Mouse (Mus musculus): ENCODE measurements around the gene Hoxd12. TPM values are rescaled to one million over a fixed set of nuclear protein-coding genes. Genes with fewer than 3 reads are reported as not detected.

Hoxd12 gene
- polyA plus RNA-seq, 1 experiment from 2014 or later: not detected

GRCm38 (mm10) chr2:74711721-74712621, 37.2 kb downstream of the Hoxd12 start, which contains the start of the genes Hoxd3 and Hoxd4:
Gene Hoxd3 (plus strand): TSS chr2:74711927.
Gene Hoxd4 (plus strand): TSS chr2:74711929.
- Histone ChIP-seq H3K9ac (no peak within 1 kb of the TSS), H3K27me3 (replicated peaks) (peaks cover 95% of the 10 kb centered on the region), H3K4me1 (peaks cover 6% of the 10 kb centered on the region), H3K27ac (no peak within 1 kb of the TSS), H3K4me3 (peak within 1 kb of the TSS; percentile 19), H3K36me3 (replicated peaks) (no peaks in the 10 kb centered on the region), H3K9me3 (no peaks in the 10 kb centered on the region), H3K4me2 (peak within 1 kb of the TSS; percentile 35)
- WGBS: under 1% methylated on average over 65 of the region's 65 CpGs
- ATAC-seq (replicated peaks): no peak

DNA sequence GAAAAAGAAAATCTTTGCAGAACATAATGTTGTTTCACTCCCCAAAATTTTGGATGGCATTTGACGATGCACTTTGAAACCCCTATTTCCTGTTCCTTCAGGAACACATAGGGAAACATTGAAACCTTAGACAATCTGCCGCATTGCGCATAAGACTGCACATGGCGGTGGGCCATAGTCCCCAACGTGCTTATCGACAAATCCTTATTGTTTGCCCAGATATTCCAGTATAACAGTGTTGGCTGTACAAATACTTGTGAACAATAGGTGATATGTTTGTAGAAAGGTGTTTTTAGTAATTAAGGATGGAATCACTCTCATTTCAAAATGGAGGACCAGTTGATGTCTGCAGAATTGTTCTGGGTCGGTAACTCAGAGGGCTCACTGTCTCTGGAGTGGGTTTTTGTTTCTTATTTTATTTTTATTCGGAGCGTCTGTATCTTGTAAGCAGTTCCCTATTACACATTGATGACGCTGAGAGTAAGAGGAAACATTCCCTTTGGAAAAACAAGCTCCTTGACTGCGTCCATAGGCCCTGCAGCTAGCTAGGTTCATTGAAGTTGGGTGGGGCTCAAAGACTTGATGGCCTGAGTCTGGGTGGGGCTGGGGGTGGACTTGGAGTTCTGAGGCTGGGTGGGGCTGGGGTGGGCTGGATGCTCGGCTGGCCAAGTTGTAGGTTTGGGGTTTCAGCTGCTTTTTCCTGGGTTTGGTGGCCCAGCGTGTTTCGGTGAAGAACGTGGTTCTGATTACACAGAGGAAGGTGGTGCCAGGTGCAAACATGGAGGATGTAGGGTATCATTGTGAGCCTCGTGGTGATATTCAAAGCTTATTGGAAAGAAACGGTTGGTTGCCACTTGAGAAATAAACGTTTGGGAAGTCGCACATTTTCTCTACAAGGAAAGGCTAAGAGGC, 38.7 kb downstream of the Hoxd12 start:
- Histone ChIP-seq H3K4me3 (no peak overlapping the region), H3K4me1 (peaks cover 6% of the 10 kb centered on the region), H3K9me3 (no peaks in the 10 kb centered on the region), H3K36me3 (replicated peaks) (no peaks in the 10 kb centered on the region), H3K4me2 (no peak overlapping the region), H3K9ac (no peak overlapping the region), H3K27me3 (replicated peaks) (peaks cover 96% of the 10 kb centered on the region), H3K27ac (no peak overlapping the region)
- no peak for ATAC-seq (replicated peaks)
- 4% methylated on average over 19 of the region's 19 CpGs for WGBS

DNA sequence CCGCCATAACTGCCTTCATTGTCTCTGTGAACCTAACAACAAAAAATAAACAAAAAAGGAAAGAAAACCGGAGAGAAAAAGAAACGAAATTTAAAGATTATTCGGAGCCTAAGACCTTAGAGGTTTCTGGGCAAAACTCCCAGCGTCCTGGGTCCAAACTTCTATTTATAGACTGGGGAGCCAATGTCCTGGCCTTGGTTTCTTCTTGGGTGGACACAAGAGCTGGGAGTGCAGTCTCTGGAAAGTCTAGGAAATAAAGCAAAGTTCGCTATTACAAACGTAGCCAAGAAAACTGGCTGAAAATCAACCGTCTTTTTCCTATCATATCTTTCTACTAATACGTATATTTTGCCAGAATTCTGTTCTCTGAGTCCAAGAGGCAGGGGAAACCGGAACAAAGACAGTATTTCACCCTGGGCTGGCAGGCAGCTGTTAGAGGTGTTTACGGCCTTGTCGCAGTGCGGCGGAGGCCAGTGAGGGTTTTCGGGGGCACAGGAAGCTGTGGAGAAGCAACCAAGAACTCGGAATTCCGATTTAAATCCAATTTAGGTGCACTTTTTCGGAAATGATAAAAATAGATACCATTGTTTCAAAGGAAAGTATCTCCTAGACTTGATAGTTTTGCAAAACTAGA, 39.5 kb downstream of the Hoxd12 start:
- Histone ChIP-seq H3K4me2 (no peak overlapping the region), H3K9ac (no peak overlapping the region), H3K36me3 (replicated peaks) (no peaks in the 10 kb centered on the region), H3K4me3 (no peak overlapping the region), H3K4me1 (peaks cover 6% of the 10 kb centered on the region), H3K9me3 (no peaks in the 10 kb centered on the region), H3K27ac (no peak overlapping the region), H3K27me3 (replicated peaks) (peaks cover 96% of the 10 kb centered on the region)
- ATAC-seq (replicated peaks): no peak
- 2% methylated on average over 18 of the region's 18 CpGs for WGBS

- no peak for ATAC-seq (replicated peaks)
- no peaks in the 10 kb centered on the region for H3K9me3 ChIP-seq
- H3K27ac ChIP-seq: no peak overlapping the region
- under 1% methylated on average over 14 of the region's 14 CpGs for WGBS
- peaks cover 96% of the 10 kb centered on the region for H3K27me3 ChIP-seq (replicated peaks)
- no peak overlapping the region for H3K4me3 ChIP-seq
- no peaks in the 10 kb centered on the region for H3K36me3 ChIP-seq (replicated peaks)
- H3K4me2 ChIP-seq: no peak overlapping the region
- H3K9ac ChIP-seq: no peak overlapping the region
- peaks cover 6% of the 10 kb centered on the region for H3K4me1 ChIP-seq
Observed at GRCm38 (mm10) chr2:74714881-74715280, 40.1 kb downstream of the Hoxd12 start.

DNA sequence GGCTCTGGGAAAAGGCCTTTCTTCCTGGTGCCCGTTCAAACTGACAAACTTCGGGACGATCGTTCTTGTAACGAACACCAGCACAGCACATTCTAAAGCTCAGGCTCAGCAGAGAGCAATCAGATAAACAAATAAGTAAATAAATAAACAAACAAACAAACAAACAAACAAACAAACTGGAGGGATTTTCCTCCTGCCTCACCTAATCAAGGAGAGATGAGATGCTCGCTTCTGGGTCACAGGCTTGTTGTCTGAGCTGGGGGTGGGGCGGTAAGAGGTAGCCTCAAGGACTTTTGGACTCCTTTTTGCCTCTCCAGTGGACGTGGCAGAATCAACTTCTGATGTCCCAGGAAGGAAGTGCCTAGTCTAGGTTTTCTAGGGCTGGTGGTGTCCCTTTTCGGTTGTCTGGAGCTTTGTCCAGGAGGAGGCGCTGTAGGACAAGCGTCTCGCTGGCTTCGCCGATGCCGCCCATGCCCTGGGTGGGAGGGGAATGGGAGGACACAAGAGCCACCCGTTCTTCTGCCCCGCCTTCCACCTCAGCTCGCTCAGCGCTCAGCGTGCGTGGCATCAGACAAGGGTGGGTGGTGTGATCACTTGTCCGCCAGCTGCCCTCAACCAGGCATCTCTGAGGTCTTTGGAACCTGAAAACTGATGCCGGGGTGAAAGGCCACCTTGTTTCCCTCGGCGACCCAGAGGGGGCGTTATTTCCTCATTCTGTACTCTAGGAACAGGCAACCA, 40.9 kb downstream of the Hoxd12 start:
- H3K27me3 ChIP-seq (replicated peaks): peaks cover 96% of the 10 kb centered on the region
- H3K36me3 ChIP-seq (replicated peaks): no peaks in the 10 kb centered on the region
- no peak overlapping the region for H3K9ac ChIP-seq
- no peak; the same call in 1 of the 2 replicates for ATAC-seq (replicated peaks)
- H3K27ac ChIP-seq: no peak overlapping the region
- H3K4me2 ChIP-seq: peak overlapping the region; percentile 39
- H3K9me3 ChIP-seq: no peaks in the 10 kb centered on the region
- WGBS: 2% methylated on average over 26 of the region's 26 CpGs
- no peak overlapping the region for H3K4me3 ChIP-seq
- H3K4me1 ChIP-seq: peaks cover 6% of the 10 kb centered on the region

- H3K4me3 ChIP-seq: no peak overlapping the region
- H3K4me2 ChIP-seq: no peak overlapping the region
- no peaks in the 10 kb centered on the region for H3K9me3 ChIP-seq
- 6% methylated on average over 2 of the region's 2 CpGs for WGBS
- H3K27me3 ChIP-seq (replicated peaks): peaks cover 99% of the 10 kb centered on the region
- H3K9ac ChIP-seq: no peak overlapping the region
- H3K36me3 ChIP-seq (replicated peaks): no peaks in the 10 kb centered on the region
- no peak overlapping the region for H3K27ac ChIP-seq
- H3K4me1 ChIP-seq: no peaks in the 10 kb centered on the region
- no peak for ATAC-seq (replicated peaks)
Observed at GRCm38 (mm10) chr2:74720384-74720783, 45.6 kb downstream of the Hoxd12 start.

DNA sequence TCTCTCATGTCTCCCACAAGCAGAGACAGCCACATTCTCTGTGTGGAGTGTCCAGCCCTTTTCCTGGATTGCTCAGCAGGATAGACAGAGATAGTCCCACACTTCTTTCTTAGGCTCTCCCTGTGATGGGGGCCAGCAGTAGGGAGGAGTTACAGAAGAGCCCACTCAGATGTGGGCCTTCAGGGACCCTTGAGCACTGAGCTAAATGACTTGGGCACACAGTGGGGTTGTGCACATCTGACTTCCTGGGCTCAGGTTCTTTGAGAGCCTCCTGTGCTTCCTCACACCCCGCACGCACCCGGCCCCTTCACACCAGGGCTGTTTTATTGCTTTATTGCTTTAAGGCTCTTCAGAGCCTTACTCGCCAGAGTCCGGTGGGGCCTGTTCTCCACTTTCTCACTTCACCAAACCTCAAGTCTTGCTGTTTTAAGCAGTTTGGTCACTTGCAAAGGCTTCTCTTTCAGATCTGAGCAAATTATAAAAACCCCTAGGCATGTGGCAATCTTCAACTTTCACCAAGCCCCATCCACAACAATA, 46.2 kb downstream of the Hoxd12 start:
- ATAC-seq (replicated peaks): no peak
- no peaks in the 10 kb centered on the region for H3K4me1 ChIP-seq
- no peak overlapping the region for H3K4me3 ChIP-seq
- no peak overlapping the region for H3K4me2 ChIP-seq
- no peaks in the 10 kb centered on the region for H3K36me3 ChIP-seq (replicated peaks)
- H3K27ac ChIP-seq: no peak overlapping the region
- peaks cover 99% of the 10 kb centered on the region for H3K27me3 ChIP-seq (replicated peaks)
- no peaks in the 10 kb centered on the region for H3K9me3 ChIP-seq
- no peak overlapping the region for H3K9ac ChIP-seq
- WGBS: 2% methylated on average over 5 of the region's 5 CpGs

DNA sequence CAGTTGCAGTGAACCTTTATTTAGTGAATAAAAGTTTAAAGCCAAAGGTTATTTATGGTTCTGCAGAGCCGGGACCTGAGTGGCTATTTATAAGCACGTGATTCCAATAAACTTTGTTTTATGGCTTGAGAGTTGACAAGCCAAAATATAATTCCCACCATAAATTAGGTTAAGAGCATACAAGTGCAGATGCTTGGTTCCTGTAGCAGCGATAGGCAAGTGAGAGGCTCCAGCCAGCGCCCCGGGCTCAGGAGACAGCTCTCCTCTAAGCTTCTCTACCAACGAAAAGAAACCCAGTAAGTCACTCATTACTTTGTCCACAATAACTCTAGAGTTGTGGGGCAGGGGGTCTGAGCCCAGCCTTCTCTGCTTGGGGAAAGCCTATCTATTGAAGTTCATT, 47.1 kb downstream of the Hoxd12 start:
- H3K9me3 ChIP-seq: no peaks in the 10 kb centered on the region
- no peak overlapping the region for H3K4me3 ChIP-seq
- no peak overlapping the region for H3K4me2 ChIP-seq
- no peaks in the 10 kb centered on the region for H3K36me3 ChIP-seq (replicated peaks)
- WGBS: 5% methylated on average over 6 of the region's 6 CpGs
- H3K27me3 ChIP-seq (replicated peaks): peaks cover 99% of the 10 kb centered on the region
- ATAC-seq (replicated peaks): no peak
- H3K4me1 ChIP-seq: 0 out of 2 replicates have a peak, but pooled peaks cover 2% of the 10 kb centered on the region
- H3K27ac ChIP-seq: no peak overlapping the region
- H3K9ac ChIP-seq: no peak overlapping the region

DNA sequence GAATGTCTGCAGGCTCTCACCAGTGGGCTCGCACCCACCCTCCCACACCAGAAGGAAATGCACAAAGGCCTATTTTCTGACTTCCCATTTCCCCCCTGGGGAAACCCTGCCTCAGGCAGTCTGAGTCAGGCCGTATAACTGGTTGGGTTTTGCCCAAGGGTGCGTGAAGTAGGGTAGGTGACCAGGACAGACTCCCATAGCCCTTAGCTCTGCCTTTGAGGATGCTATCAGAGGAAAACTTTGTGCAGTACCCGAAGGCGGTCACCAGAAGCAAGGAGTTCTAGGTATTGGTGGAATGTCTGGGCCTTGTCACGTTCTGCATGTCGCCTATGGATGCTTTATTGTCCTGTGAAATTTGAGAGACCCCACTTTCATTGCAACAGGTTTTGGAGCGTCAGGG, 48.1 kb downstream of the Hoxd12 start:
- Histone ChIP-seq H3K4me3 (no peak overlapping the region), H3K4me1 (0 out of 2 replicates have a peak, but pooled peaks cover 3% of the 10 kb centered on the region), H3K9ac (no peak overlapping the region), H3K27ac (no peak overlapping the region), H3K9me3 (no peaks in the 10 kb centered on the region), H3K27me3 (replicated peaks) (peaks cover 99% of the 10 kb centered on the region), H3K36me3 (replicated peaks) (no peaks in the 10 kb centered on the region), H3K4me2 (no peak overlapping the region)
- 4% methylated on average over 8 of the region's 8 CpGs for WGBS
- ATAC-seq (replicated peaks): no peak

DNA sequence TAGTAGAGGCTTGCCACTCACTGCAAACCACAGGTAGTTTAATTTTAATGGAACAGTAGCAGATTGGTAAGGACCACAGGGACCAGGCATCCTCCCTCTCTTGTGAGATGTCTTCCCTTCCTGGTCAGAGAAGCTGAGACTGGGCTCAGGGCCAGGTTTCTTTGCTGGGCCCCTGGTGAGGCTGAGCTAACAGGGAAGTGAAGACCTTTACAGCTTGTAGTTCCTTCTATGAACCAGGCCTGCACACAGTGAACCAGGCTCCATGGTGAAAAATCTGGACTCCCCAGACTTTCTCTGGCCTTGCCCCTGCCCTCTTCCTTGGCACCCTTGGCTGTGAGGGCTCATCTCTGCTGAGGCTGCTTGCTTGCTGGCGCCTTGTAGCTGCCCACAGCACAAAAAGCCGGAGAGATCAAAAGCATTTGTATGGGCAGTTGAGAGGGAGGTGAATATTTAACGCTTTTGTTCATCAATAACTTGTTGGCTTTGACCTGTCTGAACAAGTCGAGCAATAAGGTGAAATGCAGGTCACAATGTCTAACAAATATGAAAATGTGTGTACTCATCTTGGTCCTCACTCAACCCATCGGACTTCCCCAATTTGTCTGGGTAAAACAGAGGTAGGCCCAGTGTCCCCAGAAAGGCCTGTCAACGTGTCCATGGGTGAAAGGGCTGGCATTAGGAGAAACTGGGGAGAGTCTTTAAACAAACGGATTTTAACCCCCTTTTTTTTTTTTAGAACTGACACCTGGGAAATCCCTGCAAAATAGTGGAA, 49.6 kb downstream of the Hoxd12 start:
- Histone ChIP-seq H3K4me3 (no peak overlapping the region), H3K9ac (no peak overlapping the region), H3K4me2 (no peak overlapping the region), H3K27ac (no peak overlapping the region), H3K27me3 (replicated peaks) (peaks cover 99% of the 10 kb centered on the region), H3K4me1 (0 out of 2 replicates have a peak, but pooled peaks cover 3% of the 10 kb centered on the region), H3K9me3 (no peaks in the 10 kb centered on the region), H3K36me3 (replicated peaks) (no peaks in the 10 kb centered on the region)
- ATAC-seq (replicated peaks): no peak
- WGBS: 7% methylated on average over 7 of the region's 7 CpGs

DNA sequence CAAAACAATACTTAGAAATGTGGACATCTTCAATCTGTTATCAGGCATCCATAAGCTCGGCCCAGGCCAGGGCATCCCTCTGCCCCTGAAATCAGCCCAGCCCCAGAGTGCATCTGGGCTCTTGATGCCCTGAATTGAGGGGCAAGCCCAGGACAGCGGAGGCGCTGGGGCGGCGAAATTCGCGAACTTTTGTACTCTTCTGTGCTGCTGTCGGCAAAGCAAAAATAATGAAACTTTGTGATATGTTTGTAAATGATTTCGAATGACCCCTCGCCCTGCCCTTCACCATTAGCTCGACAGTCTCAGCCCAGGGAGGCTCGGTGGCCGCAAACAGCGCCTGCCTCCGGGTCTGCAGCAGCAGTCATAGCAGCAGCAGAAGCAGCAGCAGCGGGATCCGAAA, 50.4 kb downstream of the Hoxd12 start:
- Histone ChIP-seq H3K27ac (no peak overlapping the region), H3K4me3 (no peak overlapping the region), H3K4me2 (no peak overlapping the region), H3K9ac (no peak overlapping the region), H3K27me3 (replicated peaks) (peaks cover 97% of the 10 kb centered on the region), H3K9me3 (no peaks in the 10 kb centered on the region), H3K4me1 (0 out of 2 replicates have a peak, but pooled peaks cover 3% of the 10 kb centered on the region), H3K36me3 (replicated peaks) (no peaks in the 10 kb centered on the region)
- ATAC-seq (replicated peaks): no peak
- WGBS: 2% methylated on average over 17 of the region's 17 CpGs
